Mouse (Mus musculus) brain, embryonic 14.5 days (tissue): ENCODE data around the gene Fam171a2.

Experiments
- CTCF ChIP-seq: fragments of 200-500 bp; IDR thresholded peaks from 2 replicates; pipeline ENCODE4 v1.5.1; 2012; ENCODE audit warnings: inconsistent platforms, mild to moderate bottlenecking, moderate library complexity, borderline replicate concordance; ENCODE audit not compliant: insufficient read depth, insufficient read length; ENCODE audit errors: extremely low read depth
- POLR2A ChIP-seq: fragments of 200-500 bp; IDR thresholded peaks from 2 replicates; pipeline ENCODE4 v1.6.1; 2012; ENCODE audit warnings: mild to moderate bottlenecking, inconsistent platforms, borderline replicate concordance; ENCODE audit not compliant: poor library complexity, insufficient read depth, insufficient read length, severe bottlenecking; ENCODE audit errors: extremely low read depth

DNA sequence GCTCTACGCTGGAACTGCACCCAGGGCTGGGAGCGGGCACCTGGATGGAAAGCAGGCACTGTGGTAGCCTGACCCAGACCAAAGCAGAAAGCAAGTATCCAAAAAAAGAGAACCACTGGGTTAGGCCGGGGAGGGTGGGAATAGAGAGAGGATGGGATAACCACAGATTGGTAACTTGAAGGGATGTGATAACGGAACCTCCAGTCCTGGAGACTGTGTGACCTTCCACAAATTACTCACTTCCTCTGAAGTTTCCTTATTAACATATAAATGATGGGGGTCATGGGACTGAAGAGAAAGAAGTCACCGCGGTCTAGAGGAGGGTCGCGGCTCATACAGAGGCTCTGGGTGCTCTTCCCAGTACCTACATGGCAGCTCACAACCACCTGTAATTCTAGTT is 7.2 kb downstream of the Fam171a2 start:
- TF ChIP-seq POLR2A: no peak
- no peak for TF ChIP-seq CTCF
